Comparison of ENCODE assay signal across 17 mouse cellular contexts in the genomic region with DNA sequence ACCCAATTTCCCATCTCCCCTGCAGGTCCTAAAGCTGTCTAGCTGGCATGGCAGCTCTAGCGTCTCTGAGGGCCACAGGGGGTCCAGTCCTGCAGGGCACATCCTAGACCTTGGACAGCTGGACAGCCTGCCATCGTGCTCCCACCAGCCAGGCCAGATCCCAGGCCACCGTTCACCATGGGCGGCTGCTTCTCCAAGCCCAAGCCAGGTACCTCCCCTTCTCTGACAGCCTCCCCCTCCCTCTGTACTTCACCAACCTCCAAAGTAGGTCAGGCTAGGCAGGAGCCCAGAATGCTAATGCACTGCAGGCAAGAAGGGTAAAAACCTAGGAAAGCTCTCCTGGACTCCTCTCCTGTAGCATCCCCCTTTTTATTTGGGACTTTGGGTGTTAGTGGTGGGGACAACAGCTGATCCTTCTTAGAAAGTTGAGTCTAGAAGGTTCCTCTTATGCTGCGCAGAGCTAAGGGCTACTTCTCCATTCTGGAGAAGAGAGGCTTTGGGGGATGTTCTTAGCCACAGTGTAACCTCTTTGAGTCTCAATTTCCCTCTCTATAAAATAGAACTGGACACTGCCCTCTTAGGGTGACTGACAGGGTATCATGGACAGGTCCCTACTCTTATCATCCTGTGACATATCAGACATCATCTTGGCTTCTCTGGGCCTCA. TPM values are rescaled to one million over a fixed set of nuclear protein-coding genes. Genes with fewer than 3 reads are reported as not detected.
A peak's percentile ranks its signal among the peaks of the same experiment; 100 is the strongest.
DNase-seq lines count a peak whose midpoint lies in the region; ATAC-seq and TF ChIP-seq lines count a peak whose summit lies in the region.
"Had no signal": no experiment of that assay in that cellular context is flagged by ENCODE, and none has a peak within 500 bp of the region (broad histone marks: within the 10 kb centered on the region; RNA-seq: fewer than 3 reads in every experiment).

No protein-coding gene starts in this region.

- H3K9me3 ChIP-seq in MEL (replicated peaks; ENCODE audit: insufficient read depth, low read length), result no peaks in the 10 kb centered on the region
- H3K9me3 ChIP-seq: forebrain, embryonic 12.5 days; kidney, embryonic 15.5 days had no signal

- no peak for TF ChIP-seq EP300 in MEL (IDR thresholded peaks at IDR 0.05; ENCODE audit: low read depth in 1 of 2, low read length in 2 of 2)

- no peaks in the 10 kb centered on the region for H3K27me3 ChIP-seq in MEL (ENCODE audit: control insufficient read depth in 1 of 2, insufficient read depth in 2 of 2, low read length in 2 of 2)

- H3K79me2 ChIP-seq in MEL (ENCODE audit: control insufficient read depth, insufficient read depth, low read length, poor library complexity), result no peaks in the 10 kb centered on the region

- H3K27ac ChIP-seq in MEL (ENCODE audit: control insufficient read depth, low read depth, low read length), result no peak overlapping the region
- H3K27ac ChIP-seq: forebrain, embryonic 12.5 days; kidney, embryonic 15.5 days; macrophage; stomach, postnatal 0 days had no signal

- H3K4me3 ChIP-seq in MEL (ENCODE audit: control insufficient read depth in 1 of 2, insufficient read depth in 1 of 2, low read depth in 2 of 2, low read length in 2 of 2), result no peak overlapping the region
- H3K4me3 ChIP-seq: forebrain, embryonic 12.5 days; kidney, embryonic 15.5 days had no signal

- DNase-seq in frontal cortex, postnatal 36 days (ENCODE audit: low spot score in 2 of 2), result peak; percentile 48 to 51
- no peak for DNase-seq in frontal cortex, postnatal 14 days (ENCODE audit: low spot score in 2 of 2)
- DNase-seq in MEL (ENCODE audit: low read depth, low spot score) (peak; percentile 69), MN1 (ENCODE audit: low spot score) (no peak)
- peak; percentile 91 for DNase-seq in cerebellum, adult 9-11 months
- DNase-seq in testis, postnatal 10 days (ENCODE audit: low spot score), result no peak
- no peak for DNase-seq in urinary bladder, postnatal 14 days (ENCODE audit: low spot score)
- DNase-seq: heart, postnatal 4 days; lung, embryonic 14.5 days; thymus, postnatal 36 days had no signal

- TF ChIP-seq CTCF in MEL (IDR thresholded peaks at IDR 0.05 in 2 of 3, conservative IDR thresholded peaks at IDR 0.05 in 1 of 3; ENCODE audit: control insufficient read depth in 1 of 3, insufficient read depth in 1 of 3, low read depth in 2 of 3, low read length in 3 of 3, poor library complexity in 1 of 3, severe bottlenecking in 1 of 3), result no peak

- peaks cover 5 to 12% of the 10 kb centered on the region in 2 experiments for H3K4me1 ChIP-seq in MEL (ENCODE audit: control insufficient read depth in 1 of 2, insufficient read depth in 2 of 2, low read length in 2 of 2)

- no peak; the same call in 1 of the 2 replicates for TF ChIP-seq RAD21 in MEL (IDR thresholded peaks at IDR 0.05; ENCODE audit: low read depth, low read length)

- peak; percentile 75 for ATAC-seq in megakaryocyte, adult 5-6 weeks (ENCODE audit: poor library complexity, severe bottlenecking)
- ATAC-seq: inflammation-experienced regulatory T-cells, adult 6 months; midbrain, embryonic 16.5 days had no signal

- no peak overlapping the region for H3K9ac ChIP-seq in MEL (ENCODE audit: control insufficient read depth, low read depth, low read length, poor library complexity, severe bottlenecking)
- H3K9ac ChIP-seq: forebrain, embryonic 12.5 days; kidney, embryonic 15.5 days; lung, embryonic 14.5 days had no signal

- no peak for TF ChIP-seq POLR2A in MEL (IDR thresholded peaks at IDR 0.05; ENCODE audit: control insufficient read depth in 1 of 2, insufficient read depth in 1 of 2, low read depth in 1 of 2, low read length in 2 of 2, poor library complexity in 1 of 2)

- H3K36me3 ChIP-seq in MEL (ENCODE audit: control insufficient read depth in 1 of 2, insufficient read depth in 2 of 2, low read length in 2 of 2), result peaks cover 0 to 3% of the 10 kb centered on the region in 2 experiments; a peak in 1 of 4 replicates

TF ChIP-seq in MEL, 35 proteins besides CTCF, POLR2A, EP300 and RAD21:
- TF ChIP-seq POLR2AphosphoS2 (IDR thresholded peaks at IDR 0.05; ENCODE audit: low read length), result no peak
- TF ChIP-seq SMC3 (IDR thresholded peaks at IDR 0.05; ENCODE audit: low read depth, low read length), result no peak
- no peak for TF ChIP-seq MYC (IDR thresholded peaks at IDR 0.05; ENCODE audit: low read depth, low read length)
- TF ChIP-seq GATA1 (IDR thresholded peaks at IDR 0.05; ENCODE audit: low read depth, low read length), result no peak
- no peak for TF ChIP-seq MAX (IDR thresholded peaks at IDR 0.05; ENCODE audit: low read length)
- no peak for TF ChIP-seq ELF1 (IDR thresholded peaks at IDR 0.05; ENCODE audit: low read depth, low read length)
- no peak for TF ChIP-seq CHD1 (IDR thresholded peaks at IDR 0.05; ENCODE audit: low read depth, low read length)
- no peak for TF ChIP-seq NELFE (IDR thresholded peaks at IDR 0.05; ENCODE audit: low read depth, low read length)
- TF ChIP-seq JUND (IDR thresholded peaks at IDR 0.05; ENCODE audit: low read depth, low read length), result no peak
- no peak for TF ChIP-seq RCOR1 (IDR thresholded peaks at IDR 0.05; ENCODE audit: low read depth, low read length)
- TF ChIP-seq MYB (IDR thresholded peaks at IDR 0.05; ENCODE audit: low read depth, low read length), result no peak
- no peak for TF ChIP-seq MAFK (IDR thresholded peaks at IDR 0.05; ENCODE audit: borderline replicate concordance, low read depth, low read length)
- no peak for TF ChIP-seq ZMIZ1 (IDR thresholded peaks at IDR 0.05; ENCODE audit: low read depth, low read length)
- no peak for TF ChIP-seq POLR2AphosphoS5 (IDR thresholded peaks at IDR 0.05; ENCODE audit: borderline replicate concordance, low read depth, low read length)
- no peak for TF ChIP-seq NRF1 (IDR thresholded peaks at IDR 0.05; ENCODE audit: insufficient read depth, low read depth, low read length, poor library complexity, severe bottlenecking)
TF ChIP-seq in MEL: peak in this region for 0.

RNA-seq across cellular contexts. Expression of a gene that starts 2.6 kb away (rescaled TPM):
- total RNA-seq in MEL (2012; rRNA removed), result 0.23 and 0.29 TPM in 2 replicates
- under 1 TPM in 1 of 2 experiments, not detected in 1; 0.52 TPM for polyA plus RNA-seq in MEL (2012; ENCODE audit: insufficient read depth in 1 of 2, insufficient read length in 2 of 2, low read depth in 1 of 2, low replicate concordance in 2 of 2, missing spikeins in 1 of 2)
- not detected in 2 replicates for total RNA-seq in megakaryocyte, adult 5-6 weeks (2015)
- not detected in 2 replicates for total RNA-seq in megakaryocyte, adult 5-6 weeks (2017)
- polyA plus RNA-seq: inflammation-experienced regulatory T-cells, adult 6 months; macrophage had no signal

RNA-seq across cellular contexts. Expression of a gene that starts 16.5 kb away (rescaled TPM):
- total RNA-seq in MEL (2012; rRNA removed), result 39.5 and 45.1 TPM in 2 replicates
- 10 to 100 TPM in 1 of 2 experiments, not detected in 1; 83.2 TPM for polyA plus RNA-seq in MEL (2012; ENCODE audit: insufficient read depth in 1 of 2, insufficient read length in 2 of 2, low read depth in 1 of 2, low replicate concordance in 2 of 2, missing spikeins in 1 of 2)
- 19.2 and 27.7 TPM in 2 replicates for total RNA-seq in megakaryocyte, adult 5-6 weeks (2015)
- total RNA-seq in megakaryocyte, adult 5-6 weeks (2017), result 38.1 and 49.8 TPM in 2 replicates

RNA-seq across cellular contexts. Expression of a gene that starts 38.9 kb away (rescaled TPM):
- total RNA-seq in MEL (2012; rRNA removed), result 53.6 and 65.5 TPM in 2 replicates
- 10 to 100 TPM in 1 of 2 experiments, not detected in 1; 65.4 TPM for polyA plus RNA-seq in MEL (2012; ENCODE audit: insufficient read depth in 1 of 2, insufficient read length in 2 of 2, low read depth in 1 of 2, low replicate concordance in 2 of 2, missing spikeins in 1 of 2)
- total RNA-seq in megakaryocyte, adult 5-6 weeks (2015), result 8.9 and 14.9 TPM in 2 replicates
- total RNA-seq in megakaryocyte, adult 5-6 weeks (2017), result 19.1 and 29.2 TPM in 2 replicates

RNA-seq across cellular contexts. Expression of a gene that starts 40.2 kb away (rescaled TPM):
- total RNA-seq in MEL (2012; rRNA removed), result 14.9 and 16.2 TPM in 2 replicates
- 100 to 1,000 TPM in 1 of 2 experiments, 10 to 100 TPM in 1; 34.6 to 146 TPM for polyA plus RNA-seq in MEL (2012; ENCODE audit: insufficient read depth in 1 of 2, insufficient read length in 2 of 2, low read depth in 1 of 2, low replicate concordance in 2 of 2, missing spikeins in 1 of 2)
- total RNA-seq in megakaryocyte, adult 5-6 weeks (2015), result 25.4 and 29.5 TPM in 2 replicates
- 25.9 and 26.5 TPM in 2 replicates for total RNA-seq in megakaryocyte, adult 5-6 weeks (2017)

Comparison
In these comparisons a context has a peak if more than half of its experiments do, and no peak if none do; other contexts are left out.
1. DNase-seq: peak in frontal cortex, postnatal 36 days (2 of 2), MEL (single experiment) and cerebellum, adult 9-11 months (single experiment); none in frontal cortex, postnatal 14 days (0 of 2), MN1 (single experiment), testis, postnatal 10 days (single experiment) and urinary bladder, postnatal 14 days (single experiment).